Mouse (Mus musculus) forelimb bud, embryonic 11.5 days (tissue): Measurements from ENCODE around the gene Prr7.

Experiments
- DNase-seq: peaks from one replicate; pipeline ENCODE4 v3.0.0-alpha.2; 2012; ENCODE audit warnings: low read depth, low spot score

Prr7 gene

DNA sequence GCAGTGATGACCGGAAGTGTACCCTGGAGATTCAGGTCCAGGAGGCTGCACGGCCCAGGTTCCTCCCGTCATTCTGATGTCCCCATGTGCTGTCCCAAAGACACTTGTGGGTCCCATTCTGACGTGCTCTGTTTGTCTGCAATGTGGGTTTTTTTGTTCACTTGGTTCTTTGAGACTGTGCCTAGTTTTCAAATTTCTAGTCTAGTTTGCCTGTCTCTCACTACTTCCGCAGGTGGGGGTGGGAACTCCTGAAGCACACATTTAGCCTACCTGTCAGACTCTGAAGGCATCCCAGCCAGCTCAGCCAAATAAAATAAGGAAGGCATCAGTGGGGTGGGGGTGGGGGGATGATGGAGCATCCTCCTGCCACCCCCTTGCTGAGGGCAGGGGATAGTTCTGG is 15.9 kb upstream of the Prr7 start:
- DNase-seq, result no peak

DNA sequence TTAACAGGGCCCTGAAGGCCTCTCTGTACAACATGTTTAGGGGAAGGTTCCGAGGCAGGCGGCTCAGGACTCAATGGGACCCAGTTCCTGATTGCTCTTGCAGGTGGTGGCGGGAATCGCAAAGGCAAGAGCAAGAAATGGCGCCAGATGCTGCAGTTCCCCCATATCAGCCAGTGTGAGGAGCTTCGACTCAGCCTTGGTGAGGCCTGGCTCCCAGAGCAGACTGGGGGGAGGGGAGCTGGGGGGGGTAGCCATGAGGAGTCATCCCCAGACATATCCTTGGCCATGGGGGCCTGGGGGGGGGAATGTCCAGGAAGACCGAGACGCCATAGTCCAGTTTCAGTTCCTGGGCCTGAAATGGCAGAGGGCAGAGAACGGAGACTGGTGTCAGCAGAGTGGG is 14.9 kb upstream of the Prr7 start:
- DNase-seq, result no peak

DNA sequence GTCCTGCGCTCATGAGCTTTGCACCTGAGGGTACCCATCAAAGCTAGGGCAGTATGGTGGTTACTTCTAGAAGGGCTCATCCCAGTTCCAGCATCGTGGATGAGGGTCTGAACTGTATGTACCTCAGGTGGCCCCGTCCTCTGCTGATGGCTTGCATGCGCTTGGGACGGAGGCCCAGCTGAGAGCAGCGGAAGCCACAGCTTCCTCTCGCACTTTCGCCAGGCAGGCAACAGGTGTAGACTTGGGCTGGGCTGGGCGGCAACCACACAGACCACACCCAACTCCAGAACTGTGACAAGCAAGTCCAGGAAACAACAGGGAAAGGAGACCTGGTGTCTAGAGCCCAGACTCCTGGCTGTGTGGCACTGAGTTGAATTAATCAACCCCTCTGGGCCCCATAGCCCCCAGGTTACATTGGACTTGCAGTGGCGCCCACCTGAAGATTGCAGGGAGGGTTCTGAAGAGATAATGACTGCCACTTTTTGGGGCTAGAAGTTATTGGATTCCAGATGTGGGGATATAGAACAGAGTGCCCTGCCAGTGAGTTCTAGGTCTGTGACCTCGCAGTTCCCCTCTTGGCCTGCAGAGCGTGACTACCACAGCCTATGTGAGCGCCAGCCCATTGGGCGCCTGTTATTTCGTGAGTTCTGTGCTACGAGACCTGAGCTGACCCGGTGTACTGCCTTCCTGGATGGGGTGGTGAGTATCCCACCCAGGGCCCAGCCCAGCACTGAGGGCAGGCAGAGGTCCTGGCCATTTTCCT is 14.2 kb upstream of the Prr7 start:
- DNase-seq, result no peak

DNA sequence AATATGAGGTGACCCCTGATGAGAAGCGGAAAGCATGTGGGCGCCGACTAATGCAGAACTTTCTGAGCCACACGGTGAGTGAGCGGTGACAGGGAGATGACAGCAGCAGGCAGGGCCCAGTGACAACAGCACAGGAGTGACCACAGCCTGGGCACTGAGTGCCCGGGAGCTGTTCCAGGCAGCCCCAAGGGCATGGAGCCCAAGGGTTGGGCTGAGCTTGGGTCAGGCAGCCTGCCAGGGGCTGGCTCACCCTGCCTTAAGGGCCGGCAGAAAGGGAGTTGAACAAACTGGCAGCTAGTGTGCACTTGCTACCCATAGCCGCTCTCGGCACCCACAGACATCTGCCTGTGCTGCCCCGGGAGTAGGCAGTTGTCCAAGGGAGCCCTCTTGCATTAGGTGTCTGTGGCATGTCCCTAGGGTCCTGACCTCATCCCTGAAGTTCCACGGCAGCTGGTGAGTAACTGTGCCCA is 13.5 kb upstream of the Prr7 start:
- no peak for DNase-seq

DNA sequence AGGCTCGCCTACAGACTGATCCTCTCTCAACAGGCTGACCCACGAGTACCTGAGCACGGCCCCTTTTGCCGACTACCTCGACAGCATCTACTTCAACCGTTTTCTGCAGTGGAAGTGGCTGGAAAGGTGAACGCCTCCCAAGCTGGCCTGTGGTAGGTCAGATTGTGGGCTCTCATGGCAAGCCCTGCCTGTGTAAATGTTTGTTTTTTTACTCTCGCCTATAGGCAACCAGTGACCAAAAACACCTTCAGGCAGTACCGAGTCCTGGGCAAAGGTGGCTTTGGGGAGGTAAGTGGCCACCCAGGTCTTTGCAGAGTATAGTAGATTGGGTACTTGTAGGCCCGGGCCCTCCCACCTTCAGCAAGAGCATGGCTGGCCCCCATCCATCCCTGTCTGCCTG is 12.8 kb upstream of the Prr7 start:
- no peak for DNase-seq

DNA sequence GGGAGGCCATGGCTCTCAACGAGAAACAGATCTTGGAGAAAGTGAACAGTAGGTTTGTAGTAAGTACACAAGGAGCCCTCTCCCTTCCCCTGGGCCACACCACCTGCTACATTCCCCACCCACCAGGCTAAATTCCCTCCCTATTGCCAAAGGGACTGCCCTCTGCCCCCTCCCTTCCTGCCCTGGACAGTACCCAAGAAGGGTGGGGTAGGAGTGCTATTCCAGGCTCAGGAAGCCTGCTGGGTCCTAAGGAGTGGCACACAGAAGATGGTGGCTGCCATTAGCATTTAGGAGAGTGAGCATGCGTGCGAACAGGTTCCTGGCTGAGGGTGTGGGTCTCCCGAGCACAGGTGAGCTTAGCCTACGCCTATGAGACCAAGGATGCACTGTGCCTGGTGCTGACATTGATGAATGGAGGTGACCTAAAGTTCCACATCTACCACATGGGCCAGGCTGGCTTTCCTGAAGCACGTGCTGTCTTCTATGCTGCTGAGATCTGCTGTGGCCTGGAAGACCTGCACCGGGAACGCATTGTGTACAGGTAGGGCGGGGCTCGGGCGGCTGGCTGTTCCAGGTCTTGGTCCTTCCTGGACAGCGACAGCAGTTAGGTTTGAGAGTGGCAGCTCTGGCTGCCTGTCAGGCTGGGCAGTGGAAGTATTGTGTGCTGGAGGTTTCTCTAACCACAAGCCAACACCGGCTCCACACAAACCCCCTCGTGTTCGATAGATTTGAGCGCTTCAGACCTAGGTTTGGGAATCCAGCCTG is 12.1 kb upstream of the Prr7 start:
- DNase-seq, result no peak

DNA sequence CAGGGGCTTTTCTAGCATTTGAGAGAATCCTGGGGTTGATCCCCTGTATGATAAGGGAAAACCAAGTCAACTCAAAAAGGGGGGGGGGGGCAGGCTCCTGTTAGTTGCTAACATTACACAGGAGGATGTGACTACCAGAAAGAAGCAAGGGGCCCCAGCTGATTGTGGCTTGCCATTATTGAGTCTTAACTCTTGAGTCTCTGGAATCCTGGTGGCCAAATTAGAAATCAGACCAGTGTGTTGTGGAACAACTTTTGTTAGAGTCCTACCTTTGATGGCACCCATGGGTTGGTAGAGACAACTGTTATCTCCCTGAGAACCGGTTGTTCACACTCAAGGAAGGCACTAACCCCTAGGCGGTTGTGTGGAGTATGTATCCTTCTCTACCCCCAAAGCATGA is 1.1 kb upstream of the Prr7 start:
- DNase-seq, result no peak

DNA sequence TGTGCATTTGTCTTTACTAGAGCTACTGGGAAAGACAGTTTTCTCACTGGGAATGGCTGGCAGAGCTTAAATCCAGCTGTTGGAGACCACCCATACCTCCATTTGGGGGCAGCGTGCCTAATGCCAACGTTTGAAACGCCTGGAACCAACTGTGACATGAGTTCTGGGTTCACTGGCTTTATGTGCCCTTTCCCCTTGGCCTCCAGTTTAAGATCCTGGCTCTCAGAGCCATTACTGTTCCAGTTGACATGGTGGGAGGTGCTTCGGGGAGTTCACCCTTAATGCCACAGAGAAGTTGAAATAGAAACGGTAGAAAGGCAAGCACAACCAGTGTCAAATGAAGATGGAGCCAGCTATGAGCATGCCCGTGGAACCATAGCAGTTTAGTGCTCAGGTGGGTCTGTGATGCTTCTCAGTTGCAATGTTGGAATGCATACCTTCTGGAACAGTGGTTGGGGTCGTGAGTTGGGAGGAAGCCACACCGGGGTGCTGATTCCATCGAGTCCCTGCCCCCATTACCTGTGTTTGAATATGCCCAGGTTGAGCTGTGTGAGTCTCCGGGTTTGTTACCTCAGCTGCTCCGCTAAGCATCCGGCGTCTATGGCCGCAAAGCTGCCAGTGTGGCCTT is 554 bp upstream of the Prr7 start:
- DNase-seq, result no peak

DNA sequence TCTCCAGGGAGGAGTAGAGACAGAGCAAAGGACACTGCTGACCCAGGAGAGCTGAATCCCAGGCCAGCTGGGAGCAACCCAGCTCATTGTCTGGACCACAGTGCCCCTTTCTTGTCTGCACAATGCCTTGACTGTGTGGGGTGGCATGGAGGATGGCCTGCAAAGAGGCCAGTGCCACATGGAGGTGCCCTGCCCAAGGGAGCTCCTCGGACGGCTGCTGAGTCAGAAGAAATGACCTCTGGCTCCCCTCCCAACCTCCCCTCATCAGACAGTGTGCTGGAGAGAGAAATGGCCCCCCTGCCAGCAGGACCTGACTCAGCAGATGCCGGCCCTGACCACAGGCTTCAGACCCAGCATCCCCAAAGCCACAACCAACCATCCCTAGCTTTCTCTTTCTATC is 1.1 kb downstream of the Prr7 start:
- DNase-seq, result no peak

DNA sequence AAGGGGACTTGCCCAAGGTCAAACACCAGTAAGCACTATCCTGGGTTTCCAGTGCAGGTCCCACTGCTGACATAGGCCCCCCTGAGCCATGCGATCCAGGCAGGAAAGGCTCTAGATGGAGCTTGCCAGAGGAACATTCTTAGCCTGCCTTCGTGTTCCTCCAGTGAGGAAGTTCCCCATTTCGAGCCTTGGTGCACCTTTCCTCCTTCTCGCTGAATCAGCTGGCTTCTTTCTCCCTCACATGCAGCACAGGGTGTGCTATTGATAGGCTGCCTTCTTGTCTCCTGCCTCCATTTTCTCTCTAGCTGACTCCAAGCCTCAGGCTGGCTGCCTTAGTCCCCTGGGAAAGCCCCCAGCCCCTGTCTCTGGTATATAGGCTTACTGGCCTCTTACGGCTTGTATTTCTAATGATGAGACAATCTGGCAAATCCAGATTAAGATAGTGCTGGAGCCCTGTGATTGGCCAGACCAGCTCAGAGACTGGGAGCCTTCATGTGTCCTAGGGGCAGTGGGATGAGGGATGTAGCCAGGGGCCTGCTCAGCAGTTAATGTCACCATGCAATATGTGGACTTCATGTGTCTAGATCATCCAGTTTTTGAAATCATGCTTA is 1.9 kb downstream of the Prr7 start:
- DNase-seq, result no peak

DNA sequence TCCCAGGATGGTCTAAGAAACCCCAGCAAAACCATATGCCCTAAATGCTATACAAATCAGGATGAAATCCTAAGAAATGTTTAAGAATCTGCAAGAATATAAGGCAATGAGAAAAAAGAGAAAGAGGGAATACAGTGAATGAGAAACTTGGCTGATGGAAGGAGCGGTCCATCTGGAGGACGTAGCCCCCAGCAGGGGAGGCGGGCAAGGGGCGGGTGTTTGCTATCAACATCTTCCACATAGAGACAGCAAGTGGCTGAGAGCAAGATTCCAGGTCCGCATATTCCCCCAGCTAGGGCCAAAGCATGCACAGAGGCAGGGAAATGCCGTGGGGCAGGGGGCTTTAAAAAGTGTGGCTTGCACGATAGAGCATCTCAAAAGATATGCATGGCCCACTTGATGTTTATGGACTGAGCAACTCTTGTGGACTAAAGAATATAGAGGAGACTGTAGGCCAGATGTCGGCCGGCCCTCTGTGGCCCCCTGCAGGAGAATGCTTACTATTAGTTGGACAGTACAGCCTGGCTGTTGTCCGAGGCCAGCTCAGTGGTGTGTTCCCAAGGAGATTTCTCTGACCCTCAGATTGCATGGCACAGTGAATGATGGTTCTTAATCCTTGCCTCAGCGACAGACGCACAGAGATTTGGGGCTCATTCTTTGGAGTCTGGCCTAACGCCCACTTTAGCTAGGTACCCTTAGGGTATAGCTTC is 4.9 kb downstream of the Prr7 start:
- DNase-seq, result no peak

DNA sequence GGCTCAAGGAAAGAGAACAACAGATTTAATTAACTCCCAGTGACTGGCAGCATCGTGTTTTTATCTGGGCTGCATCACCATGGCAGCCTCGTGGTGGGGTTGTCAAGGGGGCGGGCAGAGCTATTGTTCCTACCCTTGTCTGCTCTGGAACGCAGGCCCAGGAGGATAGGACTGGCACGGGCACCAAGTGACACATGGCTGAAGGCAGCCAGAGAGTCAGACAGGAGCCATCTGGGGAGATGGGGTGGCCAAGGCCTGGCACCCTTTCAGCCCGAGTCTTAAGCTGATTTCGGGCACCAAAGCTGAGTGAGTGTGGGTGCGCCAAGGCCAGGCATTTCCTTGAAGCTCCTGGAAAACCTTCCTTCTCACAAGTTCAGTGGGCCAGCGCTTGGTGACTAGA is 6.3 kb downstream of the Prr7 start:
- DNase-seq, result no peak

DNA sequence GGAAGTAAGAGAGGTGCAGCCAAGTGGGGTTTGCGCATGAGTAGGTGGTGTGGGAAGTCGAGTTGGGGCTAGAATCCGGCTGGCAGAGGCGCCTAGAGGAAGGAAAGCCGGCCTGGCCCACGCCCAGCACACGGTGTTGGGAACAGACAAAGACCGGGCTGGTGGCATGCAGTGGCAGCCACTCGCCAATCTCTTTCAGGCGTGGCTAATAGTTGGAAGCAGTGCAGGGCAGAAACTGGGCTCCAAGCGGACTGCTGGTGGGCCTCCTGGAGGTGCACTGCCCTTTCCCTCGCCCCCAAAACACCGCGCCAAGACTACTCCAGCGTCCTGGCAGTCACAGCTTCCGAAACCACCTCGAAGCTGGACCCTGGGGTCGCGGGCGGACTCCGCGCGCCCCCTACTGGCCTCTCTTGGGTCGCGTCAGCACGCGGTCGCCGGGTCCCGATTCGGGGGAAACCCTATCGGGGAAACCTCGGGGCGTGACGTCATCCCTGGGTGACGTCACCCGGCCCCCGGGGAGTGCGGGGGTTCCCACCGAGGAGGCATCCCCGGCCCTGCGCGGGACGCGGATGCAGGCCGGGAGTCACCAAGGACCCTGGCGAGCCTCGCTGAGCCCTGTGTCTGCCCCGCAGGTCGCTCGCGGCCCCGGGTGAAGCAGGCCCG is 7.2 kb downstream of the Prr7 start:
- peak; percentile 94 for DNase-seq

DNA sequence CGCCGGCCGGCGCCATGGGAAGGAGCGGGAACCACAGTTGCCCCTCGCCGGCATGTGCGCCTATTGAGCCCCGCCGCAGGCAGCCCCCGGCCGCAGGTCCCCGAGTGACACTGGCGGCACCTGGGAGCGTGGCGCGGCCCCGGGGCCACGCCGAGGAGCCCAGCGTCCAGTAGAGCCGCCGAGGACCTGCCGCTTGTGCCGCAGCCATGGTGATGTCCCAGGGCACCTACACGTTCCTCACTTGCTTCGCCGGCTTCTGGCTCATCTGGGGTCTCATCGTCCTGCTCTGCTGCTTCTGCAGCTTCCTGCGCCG is 7.7 kb downstream of the Prr7 start:
- DNase-seq, result no peak

DNA sequence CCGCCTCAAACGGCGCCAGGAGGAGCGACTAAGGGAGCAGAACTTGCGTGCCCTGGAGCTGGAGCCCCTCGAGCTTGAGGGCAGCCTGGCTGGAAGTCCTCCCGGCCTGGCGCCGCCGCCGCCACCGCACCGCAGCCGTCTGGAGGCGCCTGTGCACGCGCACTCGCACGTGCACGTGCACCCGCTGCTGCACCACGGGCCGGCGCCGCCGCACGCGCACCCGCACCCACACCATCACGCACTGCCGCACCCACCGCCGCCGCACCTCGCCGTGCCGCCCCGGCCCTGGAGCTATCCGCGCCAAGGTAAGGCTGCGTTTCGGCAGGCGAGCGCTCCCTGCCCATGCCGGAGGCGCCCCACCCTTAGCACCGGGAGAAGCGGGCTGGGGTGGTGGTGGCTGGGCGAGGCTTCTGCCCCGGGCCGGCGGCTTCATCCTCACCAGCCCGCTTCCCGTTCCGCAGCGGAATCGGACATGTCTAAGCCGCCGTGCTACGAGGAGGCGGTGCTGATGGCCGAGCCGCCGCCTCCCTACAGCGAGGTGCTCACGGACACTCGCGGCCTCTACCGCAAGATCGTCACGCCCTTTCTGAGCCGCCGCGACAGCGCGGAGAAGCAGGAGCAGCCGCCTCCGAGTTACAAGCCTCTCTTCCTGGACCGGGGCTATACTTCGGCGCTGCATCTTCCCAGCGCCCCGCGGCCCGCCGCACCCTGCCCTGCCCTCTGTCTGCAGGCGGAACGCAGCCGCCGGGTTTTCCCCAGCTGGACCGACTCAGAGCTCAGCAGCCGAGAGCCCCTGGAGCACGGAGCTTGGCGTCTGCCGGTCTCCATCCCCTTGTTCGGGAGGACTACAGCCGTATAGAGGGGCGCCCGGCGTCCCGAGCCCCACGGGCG is 8.3 kb downstream of the Prr7 start:
- peak; percentile 54 for DNase-seq

DNA sequence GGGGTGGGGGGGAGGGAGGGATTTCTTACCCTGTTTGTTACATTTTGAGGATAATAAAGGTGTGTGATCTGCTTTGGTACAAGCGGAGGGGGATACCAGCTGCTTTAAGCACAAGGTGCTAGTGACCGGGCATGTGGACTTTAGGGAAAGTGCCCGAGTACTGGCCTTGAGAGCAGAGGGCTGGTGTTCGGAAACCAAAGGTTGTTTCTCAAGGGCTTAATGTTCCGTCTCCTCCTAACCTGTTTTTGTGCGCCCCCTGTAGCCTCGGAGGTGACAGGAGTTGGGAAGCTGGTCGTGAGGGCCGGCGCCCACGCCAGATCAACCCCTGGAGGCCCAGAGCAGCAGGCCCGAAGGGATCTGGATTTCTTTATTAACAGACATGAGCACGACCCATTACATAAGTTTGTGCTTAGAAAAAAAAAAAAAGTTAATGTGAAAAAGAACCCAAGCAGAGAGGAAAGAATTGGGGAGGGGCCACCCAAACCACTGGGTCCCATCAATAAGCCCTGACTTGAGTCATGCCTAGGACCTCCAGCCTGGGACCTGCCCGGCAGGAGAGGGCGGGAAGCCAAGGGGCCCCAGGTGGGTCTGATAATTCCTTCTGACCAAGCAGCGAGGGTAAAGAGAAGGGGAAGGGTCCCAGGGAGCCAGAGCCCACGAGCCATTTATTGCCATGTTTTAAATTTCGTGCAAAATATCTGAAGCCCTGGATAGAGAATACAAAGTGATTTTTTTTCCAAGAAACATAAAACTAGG is 9.2 kb downstream of the Prr7 start:
- peak; percentile 56 for DNase-seq

DNA sequence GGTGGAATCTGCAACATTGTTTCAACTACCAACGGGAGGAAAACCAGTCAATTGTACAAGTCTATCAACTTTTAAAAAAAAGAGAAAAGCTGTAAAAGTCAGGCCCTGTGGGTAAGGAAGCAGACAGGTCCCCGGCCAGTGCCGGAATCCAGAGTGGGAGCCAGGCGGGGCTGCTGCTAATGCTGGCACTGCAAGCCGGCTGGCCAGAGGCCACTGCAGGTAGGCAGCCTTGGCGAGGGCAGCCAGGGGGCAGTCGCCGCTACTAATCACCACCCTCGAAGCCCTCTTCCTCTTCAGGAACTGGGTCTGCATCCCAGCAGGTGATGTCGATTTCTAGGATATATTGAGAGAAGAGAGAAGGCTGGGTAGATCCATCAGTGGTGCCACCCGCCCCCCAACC is 9.9 kb downstream of the Prr7 start:
- DNase-seq, result no peak

DNA sequence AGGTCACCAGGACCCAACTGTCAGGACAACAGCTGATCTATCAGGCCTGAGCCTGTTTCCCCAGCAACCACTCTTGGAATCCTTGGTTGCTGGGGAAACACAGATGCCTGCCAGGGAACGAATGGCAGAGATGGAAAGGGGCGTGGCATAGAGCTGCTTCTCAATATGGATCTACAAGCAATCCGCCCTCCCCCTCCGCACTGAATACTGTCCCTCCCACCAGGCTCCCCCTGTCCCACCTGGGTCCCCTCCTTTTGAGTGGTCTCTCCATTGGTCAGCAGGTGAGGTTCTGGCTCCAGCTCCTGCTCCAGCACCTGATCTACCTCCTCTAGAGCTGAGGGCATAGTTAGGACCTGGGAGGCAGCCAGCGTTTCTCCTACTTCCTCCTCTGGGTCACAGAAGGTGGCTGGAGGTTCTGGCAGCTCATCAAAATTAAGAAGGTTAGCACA is 10.6 kb downstream of the Prr7 start:
- no peak for DNase-seq

DNA sequence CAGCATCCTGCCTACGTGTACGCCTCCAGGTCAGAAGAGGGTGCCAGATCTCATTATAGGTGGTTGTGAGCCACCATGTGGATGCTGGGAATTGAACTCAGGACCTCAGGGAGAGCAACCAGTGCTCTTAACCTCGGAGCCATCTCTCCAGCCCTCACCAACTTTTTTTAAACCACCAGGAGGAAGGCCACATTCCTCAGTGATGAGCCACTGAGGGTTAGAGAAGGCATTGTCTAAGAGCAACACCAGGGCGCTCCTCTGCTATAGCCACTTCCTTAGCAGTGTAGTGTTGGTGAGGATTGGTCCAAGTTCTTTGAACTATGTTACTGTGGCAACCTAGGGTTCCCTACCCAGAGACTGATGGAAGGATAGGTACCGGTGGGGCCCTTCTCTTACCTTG is 11.7 kb downstream of the Prr7 start:
- DNase-seq, result no peak

DNA sequence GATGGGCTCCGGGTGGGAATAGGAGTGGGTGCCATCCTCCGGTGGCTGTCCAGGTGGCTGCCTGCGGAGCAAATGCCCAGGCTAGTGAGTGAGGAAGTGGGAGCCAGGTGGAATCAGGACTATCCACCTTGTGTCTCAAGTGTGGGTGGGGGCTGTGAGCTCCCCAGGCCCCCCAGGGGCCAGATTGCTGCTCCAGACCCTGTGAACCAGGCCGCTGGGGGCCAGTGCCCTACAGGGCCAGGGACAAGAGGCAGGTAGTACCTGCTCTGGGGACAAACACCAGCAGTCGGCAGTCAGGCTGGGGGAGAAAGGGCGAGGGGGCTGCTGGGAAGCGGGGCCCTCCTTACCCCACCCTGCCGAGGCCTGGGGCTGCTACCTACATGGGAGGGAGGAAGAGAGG is 12.2 kb downstream of the Prr7 start:
- DNase-seq, result no peak
